Mouse (Mus musculus) MEL-GATA-1-ER (cell line): ENCODE measurements around the gene Plekhj1.
A peak's percentile ranks its signal among the peaks of the same experiment; 100 is the strongest.
"Not testable (repeated sequence)": the region's sequence is repeated elsewhere in the genome, so short reads cannot be mapped to it uniquely, and the experiment has no call there.

Source experiments
- DNase-seq: peaks from one replicate; pipeline ENCODE4 v3.0.0-alpha.2; 2012; ENCODE audit warnings: low read depth; ENCODE audit errors: extremely low read depth

The Plekhj1 gene

DNA sequence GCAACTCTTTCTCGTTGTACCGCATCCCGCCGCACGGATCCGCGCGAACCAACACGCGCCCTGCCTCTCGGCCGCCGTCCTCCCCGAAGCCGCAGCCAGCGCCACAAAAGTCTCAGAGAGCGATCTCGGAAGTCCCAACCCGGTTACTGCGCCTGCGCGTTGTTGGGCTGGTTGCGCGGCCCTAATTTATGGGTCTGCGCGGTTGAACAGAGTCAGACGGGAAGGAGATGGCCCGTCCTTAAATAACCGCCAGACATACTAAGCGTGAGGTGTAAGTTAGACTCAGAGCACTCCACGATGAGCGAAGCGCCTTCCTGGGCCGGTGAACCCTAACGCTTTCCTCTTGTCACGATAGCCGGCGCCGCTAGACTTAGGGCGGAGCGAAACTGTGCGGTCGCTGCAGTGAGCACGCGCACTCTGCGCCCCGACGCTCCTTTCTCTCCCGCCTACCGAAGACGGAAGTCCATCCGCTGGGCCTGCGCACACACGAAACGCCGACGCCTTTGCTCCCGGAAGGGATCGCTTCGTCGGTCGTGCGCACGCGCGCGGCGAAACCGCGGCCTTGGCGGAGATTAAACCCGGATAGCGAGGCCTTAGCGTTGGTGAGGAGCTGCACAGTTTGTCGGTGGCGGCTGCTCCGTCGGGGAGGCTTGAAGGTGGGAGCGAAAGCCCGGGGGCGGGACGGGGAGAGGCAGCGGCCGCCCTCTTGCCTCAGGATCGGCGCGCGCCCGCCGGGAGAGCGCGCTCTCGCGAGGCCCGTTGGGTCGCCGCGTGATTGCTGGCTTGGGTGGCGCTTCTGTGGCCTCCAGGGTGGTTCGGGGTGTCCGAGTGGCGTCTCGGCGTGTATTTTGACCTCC, at the start of gene Plekhj1, which contains the start of gene Sf3a2:
TSS of gene Plekhj1 (minus strand) at position 477 of the 857 bp plus-strand sequence.
TSS of gene Sf3a2 (plus strand) at position 49 of the 857 bp plus-strand sequence.
- DNase-seq: peak; percentile 89

DNA sequence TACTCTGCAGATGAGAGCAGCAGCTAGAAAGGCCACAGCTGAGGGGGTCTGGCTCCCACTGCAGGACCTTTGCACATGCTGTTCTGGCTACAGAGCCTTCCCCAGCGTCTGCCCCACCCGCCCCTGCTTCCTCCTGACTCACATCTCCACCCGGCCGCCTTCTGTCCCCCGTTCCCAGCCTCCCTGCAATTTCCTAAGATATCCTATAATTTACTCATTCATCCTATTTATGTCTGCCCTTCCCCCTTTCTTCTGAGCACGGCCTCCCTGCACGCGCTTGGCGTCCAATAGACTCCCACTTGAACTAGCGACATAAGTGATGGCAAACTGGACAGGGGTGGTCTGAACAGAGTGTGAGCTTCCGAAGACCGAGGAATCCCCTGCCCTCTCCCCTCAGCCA, 47.3 kb upstream of the Plekhj1 start:
- DNase-seq: no peak

DNA sequence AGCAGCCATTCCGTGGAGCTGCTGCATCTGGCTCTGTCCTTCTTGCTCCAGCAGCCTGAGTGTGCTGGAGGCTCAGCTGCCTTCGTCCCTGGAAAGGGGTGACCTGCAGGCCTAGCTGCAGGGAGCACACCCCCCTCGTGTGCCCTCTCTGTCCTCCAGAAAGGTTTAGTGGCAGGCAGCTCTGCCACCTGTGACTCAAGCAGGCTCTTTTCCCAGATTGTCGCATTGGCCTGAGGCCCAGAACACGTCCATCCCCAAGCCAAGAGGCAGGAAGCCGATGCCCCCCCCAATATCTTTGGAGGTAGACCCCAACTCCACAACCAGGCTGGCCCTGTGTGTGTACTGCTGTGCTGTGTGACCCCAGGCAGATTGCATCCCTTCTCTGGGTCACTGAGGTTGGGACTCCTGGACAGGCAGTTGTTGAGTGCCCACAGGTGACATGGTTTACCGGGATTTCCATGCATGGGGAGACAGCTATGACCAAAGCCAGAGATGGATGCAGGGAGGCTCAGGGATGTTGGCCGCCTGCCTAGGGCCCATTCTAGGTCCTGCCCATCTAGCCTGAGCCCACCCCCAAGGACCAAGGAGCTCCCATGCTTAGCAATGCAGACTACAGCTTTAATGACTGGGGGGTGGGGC, 46.7 kb upstream of the Plekhj1 start:
- no peak for DNase-seq

DNA sequence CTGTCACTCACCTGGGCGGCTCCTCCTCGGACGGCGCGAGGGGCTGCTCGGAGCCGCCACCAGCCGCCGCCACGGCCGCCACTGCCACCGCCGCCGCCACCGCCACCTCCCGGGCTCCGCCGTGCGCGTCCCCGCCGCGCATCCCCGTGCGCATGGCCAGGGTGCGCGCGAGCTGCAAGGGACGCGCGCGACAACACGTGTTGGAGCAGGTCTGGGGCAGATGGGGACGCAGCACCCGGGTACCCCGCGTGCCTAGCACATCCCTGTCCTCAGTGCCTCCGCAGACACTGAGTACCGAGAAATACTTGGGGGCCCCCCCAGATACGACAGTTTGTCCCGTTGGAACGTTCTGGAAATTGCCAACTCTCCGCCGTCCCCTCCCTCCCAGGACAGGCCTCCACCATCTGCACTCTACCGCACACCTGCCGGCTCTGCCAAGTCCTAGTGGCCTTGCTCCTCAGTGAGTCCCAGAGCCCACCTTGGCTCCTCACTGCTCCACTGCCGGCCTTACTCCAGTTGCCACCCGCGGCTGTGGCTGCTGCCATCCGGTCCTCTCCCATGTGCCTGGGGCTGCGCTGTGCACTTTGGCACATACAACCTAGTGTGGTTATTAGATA, 45.6 kb upstream of the Plekhj1 start, which contains the start of gene Lingo3:
TSS of gene Lingo3 (minus strand) at position 109 of the 617 bp plus-strand sequence.
- no peak for DNase-seq

DNA sequence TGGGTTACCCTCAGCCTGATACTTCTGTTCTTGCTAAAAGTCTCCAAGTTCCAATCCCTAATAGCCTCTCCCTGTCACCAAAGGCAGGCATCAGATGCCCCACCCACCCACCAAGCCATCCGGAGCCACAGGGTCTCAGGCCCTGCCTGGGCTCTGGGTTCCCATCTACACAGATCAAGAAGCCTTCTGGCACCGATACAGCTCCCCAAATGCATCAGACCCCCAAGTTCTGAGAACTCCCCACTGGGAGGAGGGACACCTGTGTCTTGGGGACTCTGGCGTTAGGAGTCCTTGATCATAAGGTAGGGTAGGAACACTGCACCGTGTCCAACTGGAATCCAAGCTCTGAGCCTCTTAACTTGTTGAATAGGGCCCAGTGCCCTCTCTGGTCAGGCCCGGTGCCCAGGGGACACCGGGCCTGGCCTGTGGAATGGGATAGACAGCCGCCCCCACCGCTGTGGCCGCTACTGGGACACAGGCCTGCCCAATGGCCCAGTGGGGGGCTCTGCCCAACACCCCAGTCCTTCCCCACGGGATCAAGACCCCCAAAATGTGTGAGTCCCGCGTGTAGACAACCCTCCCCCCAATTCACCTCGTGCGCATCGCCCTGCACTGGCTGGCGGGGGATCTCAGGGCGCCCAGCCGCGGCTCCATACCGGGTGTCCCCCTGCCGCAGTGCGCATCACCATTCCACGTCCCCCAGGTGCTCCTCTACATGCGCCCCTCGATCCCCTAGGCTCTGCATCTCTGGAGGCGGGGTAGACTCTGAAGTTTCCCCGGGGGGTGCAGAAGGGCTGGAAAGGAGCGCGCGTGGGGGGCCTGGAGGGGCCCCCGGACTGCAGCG, 44.9 kb upstream of the Plekhj1 start:
- DNase-seq: no peak

DNA sequence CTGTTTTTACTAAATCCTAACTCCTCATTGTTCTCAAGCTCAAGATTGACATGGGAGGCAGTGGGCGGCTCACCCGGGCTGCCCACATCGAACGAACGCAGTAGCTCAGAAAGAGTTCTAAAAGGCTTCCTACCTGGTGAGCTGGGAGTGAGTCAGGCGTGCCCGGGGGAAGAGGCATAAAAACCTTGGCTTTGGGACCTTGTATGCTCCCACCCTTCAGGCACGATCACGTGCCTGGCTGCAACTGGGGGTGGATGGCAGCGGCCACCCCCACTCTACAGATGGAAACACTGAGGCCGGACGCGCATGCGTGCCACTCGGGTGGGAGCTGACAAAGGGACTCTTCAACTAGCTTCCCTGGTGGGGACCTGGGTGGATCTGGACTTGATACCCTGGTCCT, 43.9 kb upstream of the Plekhj1 start:
- no peak for DNase-seq

DNA sequence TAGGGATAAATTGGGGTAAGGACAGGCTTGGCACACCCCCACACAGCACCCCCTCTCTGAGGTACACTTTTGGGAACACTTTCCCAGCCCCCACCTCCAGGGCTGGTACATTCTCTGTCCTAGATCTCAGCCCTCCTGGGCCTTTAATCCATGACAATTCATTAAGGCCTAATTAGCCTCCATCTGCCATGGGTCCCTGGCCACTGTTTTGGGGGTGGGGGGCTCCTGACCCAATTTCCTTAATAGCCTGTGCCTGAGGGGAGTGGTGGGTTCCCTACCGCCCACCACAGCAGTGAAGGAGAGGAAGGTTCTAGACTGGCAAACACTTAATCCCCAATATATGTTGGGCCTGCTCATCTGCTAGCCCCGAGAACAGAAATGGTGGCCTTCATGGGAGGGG, 43.3 kb upstream of the Plekhj1 start:
- no peak for DNase-seq

DNA sequence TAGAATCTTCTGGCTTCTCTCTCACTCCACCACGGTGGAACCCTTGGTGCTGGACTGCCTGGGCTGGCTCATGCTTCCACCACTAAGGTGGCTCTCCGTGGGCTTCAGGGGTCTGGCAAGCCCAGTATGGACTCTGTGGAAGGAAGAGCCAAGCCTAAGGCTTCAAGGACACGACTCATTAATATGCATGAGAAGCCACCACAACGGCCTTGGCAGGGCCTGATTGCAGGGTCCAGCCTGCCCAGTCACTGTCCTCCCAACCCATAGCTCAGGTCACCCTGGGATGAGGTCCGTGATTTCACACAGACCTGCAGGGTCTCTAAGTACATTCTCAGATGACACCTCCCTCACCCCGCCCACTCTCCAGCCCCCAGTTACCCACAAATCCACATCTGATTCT, 41.4 kb upstream of the Plekhj1 start:
- no peak for DNase-seq

DNA sequence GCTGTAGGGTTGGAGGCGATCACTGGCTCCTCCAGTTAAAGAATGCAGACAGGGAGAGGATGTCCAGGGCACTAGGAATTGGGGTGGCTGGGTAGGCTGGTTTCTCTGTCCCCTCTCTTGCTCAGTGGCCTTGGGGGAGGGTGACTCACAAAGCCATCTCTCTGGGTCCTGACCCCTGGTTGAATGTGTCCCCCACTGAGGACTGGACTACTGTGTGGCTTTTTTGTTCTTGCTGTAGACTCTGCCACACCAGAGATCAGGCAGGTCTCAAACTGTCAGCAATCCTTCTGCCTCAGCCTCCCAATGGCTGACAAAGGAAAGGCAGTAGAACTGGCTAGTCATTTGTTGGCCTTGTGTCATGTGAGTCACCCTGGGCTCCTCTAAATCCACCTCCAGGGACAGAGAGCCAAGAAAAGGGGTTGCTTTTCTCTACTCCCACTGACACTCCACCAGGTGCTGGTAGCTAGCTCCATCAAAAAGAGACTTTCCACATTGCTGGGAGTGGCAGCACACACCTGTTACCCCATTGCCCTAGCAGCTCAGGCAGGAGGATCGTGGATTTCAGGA, 40.0 kb upstream of the Plekhj1 start:
- DNase-seq: no peak

DNA sequence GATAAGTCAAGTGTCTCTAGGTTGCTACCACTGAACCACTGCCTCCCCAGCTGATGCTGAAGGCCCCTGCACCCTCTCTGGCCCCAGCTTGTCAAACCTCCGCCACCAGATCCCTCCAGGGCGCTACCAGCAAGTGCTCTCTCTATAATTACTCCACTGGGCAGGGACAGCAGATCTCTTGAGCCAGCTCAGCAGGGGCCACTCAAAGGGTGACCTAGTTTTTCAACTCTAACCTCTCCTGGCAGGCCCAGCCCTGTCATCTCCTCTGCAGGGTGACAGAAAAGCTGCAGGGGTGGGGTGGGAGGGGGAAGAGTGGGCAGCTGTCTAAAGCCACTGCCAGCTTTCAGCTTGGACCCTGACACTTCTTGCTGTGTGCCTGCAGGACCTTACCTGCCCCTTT, 39.4 kb upstream of the Plekhj1 start:
- no peak for DNase-seq

DNA sequence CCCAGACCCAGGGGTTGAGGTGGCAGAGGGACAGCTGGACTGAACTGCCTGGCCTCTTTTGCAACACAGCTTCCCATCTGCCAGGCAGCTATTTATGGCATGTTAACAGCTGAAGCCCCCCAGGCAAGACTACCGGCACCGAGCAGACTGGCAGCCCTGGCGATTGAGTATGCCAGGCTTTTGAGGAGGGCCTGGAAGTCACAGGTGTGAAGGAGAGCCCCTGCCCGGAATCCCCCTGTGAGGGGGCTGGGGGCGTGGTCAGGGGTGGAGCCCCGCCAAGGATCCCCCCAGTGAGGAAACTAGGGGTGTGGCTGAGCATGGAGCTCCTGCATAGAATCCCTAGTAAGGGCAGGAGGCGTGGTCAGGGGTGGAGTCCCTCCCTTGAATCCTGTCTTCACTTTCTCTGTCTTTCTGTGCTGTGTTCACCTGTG, 38.5 kb upstream of the Plekhj1 start:
- no peak for DNase-seq

DNA sequence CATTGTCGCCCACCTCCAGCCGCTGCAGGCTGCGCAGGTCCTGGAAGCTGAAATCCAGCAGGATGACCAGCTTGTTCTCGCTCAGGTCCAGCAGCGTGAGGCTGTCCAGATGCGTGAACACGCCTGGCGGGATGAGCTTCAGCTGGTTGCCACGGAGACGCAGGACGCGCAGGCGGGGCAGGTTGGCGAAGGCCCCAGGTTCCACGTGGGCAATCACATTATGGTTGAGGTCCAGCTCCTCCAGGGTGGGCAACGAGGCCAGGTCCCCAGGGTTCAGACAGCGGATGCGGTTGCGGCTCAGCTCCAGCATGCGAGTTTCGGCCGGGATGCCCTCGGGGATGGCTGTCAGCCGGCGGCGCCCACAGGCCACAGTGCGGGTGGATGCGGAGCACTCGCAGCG, 37.2 kb upstream of the Plekhj1 start:
- no peak for DNase-seq

DNA sequence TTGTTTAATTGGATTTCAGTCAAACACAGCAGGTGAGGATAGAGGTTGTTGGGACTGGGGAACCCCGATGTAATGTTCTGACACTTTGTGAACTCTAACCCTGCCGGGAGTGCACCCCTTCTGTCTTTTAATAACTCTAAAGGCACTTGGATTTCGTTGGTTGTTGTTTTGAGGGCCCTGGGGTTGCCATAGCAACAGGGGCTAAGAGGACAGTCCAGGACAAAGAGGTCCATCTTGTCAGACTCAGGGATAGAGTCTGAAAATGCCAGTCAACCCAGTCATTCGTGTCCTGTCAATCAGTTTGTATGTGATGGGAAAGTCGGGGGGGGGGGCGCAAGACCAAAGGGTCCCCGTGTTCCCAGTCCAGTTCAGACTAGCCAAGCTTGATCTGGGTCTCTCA, 34.4 kb upstream of the Plekhj1 start:
- no peak for DNase-seq

DNA sequence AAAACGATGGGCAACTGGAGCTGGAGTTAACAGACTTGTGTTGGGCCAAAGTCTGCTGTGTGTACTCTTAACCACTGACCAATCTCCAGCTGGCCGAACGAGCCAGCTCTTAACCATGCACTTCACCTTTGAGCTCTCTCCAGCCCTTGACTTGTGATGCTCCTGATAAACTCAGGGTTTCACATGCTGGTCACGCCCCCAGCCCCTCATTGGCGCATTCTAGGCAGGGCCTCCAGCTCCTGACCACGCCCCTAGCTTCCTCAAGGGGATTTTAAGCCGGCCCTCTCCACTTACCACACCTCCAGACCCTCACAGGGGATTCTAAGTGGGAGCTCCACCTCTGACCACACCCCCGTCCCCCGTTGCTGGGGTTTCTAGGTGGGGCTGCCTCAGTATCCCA, 32.7 kb upstream of the Plekhj1 start:
- no peak for DNase-seq

DNA sequence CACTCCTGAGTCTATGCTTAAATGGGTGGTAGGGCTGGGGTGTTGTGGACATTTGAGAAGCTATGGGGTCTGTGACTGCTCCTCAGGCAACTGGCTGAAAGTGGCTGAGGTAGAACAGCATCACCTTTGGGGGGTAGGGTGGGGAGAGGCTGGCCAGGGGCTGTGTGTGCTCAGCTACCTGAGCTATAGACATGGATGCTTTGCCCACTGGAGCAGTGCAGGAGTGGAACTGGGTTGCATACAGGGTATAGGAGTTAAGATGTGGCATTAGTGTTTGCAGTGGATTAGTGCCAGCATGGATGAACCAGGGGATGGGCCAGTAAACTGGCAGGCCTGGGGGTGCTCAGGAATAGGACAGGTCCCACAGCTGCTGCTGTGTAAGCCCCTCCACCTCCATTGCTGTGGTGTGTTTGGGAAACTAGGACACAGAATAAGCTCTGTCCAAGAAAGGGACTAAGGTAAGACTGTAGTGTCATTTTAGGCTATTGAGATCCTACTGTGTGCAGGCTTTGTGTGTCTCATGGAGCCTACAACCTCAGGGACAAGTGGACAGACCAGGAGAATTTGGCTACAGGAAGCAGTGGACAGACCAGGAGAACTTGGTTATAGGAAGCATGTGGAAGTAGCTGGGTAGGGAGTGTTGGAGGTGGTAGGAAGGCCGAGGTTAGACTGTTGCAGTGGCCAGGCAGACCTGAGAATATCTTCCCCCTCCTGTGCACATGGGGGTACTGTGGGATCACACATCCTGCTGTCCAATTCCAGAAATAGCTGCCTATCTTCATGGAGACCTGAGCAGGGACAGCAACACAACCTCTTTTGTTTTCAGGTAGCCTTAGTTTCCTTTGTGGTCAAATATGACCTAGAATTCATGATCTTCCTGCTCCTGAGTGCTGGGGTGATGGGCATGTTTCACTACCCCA, 31.2 kb upstream of the Plekhj1 start:
- no peak for DNase-seq

DNA sequence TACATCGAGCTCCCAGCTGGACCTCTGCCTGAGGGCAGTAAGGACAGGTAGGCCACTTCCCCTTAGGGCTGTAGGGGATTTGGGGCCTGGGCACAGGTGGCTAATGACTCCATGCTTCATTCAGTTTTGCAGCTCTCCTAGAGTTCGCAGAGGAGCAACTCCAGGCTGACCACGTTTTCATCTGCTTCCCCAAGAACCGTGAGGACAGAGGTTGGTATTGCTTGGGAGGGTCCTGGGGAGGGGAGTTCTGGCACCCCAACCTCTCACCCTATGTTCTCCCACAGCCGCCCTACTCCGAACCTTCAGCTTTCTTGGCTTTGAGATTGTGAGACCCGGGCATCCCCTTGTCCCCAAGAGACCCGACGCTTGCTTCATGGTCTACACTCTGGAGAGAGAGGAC, 30.2 kb upstream of the Plekhj1 start:
- DNase-seq: not testable (repeated sequence)

DNA sequence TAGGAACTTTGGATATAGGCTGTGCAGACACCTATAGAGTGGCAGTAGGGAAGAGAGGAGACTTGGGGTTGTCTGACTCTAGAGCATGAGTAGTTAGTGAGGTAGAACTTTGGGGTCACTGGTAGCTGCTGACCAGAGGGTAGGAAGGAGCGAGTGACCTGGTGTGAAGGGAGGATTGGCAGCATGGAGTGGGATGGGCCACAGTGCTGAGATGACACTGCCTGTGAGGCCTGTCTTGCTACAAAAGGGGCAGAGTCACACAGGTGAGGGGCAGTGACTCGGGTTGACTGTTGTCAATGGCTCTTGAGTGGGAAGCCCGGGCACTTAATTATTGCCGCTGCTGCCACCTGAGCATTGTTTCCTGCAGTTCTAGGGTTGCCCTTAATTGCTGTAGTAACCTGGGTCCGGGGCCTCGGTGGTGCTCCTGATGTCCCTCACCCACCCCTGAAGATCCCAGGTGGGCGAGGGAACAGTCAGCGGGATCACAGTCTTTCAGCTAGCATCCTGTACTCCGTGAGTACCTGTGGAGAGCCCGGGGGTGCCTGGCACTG, 29.5 kb upstream of the Plekhj1 start:
- no peak for DNase-seq

DNA sequence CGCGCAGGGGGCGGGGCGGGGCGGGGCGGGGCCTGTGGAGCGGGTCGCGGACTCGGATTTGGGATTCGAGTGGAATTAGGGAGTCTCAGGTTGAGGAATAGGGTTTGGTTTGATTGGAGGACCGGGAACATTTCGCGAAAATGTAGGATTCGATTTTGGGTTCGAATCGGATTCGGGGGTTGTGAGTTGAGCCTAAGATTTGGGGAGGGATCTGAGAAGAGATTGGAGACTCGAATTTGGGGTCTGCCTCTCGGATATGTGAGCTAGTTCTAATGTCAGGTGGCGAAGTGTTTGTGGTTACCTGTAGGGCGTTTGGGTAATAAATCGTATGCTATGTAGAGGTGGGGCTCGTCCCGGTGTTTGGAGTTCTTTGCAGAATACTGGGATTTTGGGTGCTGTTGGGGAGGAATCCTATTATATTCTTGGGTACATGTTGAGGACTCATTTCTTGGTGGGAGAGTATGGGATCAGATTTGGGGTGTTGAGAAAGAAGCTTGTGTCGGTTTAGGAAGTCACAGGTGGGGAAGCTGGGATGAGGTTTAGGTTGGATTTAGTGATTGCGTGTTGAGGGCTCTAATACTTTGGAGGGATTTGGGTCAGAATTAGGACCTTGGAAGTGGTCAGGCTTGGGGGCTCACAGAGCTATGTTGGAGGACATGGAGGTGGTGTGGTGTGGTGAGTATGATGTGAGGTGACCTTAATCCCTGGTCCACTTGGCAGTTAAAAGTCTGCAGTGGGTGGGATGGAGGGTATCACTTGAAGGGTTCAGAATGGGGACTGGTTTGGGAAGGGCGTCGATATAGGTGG, 28.8 kb upstream of the Plekhj1 start:
- DNase-seq: no peak
